Mouse (Mus musculus) lung, embryonic 14.5 days (tissue): Measurements from ENCODE around the gene Arglu1. TPM values are rescaled to one million over a fixed set of nuclear protein-coding genes. Genes with fewer than 3 reads are reported as not detected.
A peak's percentile ranks its signal among the peaks of the same experiment; 100 is the strongest.

Experiments
- ATAC-seq: fragments of 200-750 bp; cut with Nextera tagmentation; 2 replicates; pipeline ENCODE4 v1.8.0; 2017; ENCODE audit warnings: mild to moderate bottlenecking, moderate TSS enrichment, moderate library complexity; ENCODE audit not compliant: insufficient read depth
- DNase-seq: peaks from one replicate; pipeline ENCODE4 v3.0.0-alpha.2; 2015
- H3K27ac ChIP-seq: fragments of 300-500 bp; sonication (generic); 2 replicates; pipeline ENCODE4 v1.5.1; 2014; ENCODE audit warnings: low read depth, mild to moderate bottlenecking, moderate library complexity
- H3K27me3 ChIP-seq: fragments of 300-500 bp; sonication (generic); 2 replicates; pipeline ENCODE4 v1.6.1; 2014; ENCODE audit warnings: low read length, control low read depth; ENCODE audit not compliant: insufficient read depth
- H3K36me3 ChIP-seq: fragments of 300-500 bp; sonication (generic); 2 replicates; pipeline ENCODE4 v1.6.1; 2014; ENCODE audit warnings: control low read depth; ENCODE audit not compliant: insufficient read depth
- H3K4me1 ChIP-seq: fragments of 300-500 bp; sonication (generic); 2 replicates; pipeline ENCODE4 v1.6.1; 2014; ENCODE audit warnings: antibody characterized with exemption, control low read depth; ENCODE audit not compliant: insufficient read depth
- H3K4me2 ChIP-seq: fragments of 300-500 bp; sonication (generic); 2 replicates; pipeline ENCODE4 v1.6.1; 2014; ENCODE audit warnings: mild to moderate bottlenecking
- H3K4me3 ChIP-seq: fragments of 300-500 bp; sonication (generic); 2 replicates; pipeline ENCODE4 v1.5.1; 2014; ENCODE audit warnings: low read depth, low read length
- H3K9ac ChIP-seq: fragments of 300-500 bp; sonication (generic); 2 replicates; pipeline ENCODE4 v1.6.1; 2014
- H3K9me3 ChIP-seq: fragments of 300-500 bp; sonication (generic); 2 replicates; pipeline ENCODE4 v1.6.1; 2016; ENCODE audit warnings: low read depth, low read length, control low read depth
- CTCF ChIP-seq: IDR thresholded peaks from 2 replicates; pipeline ENCODE4 v1.5.1; 2016; ENCODE audit warnings: antibody characterized with exemption, low read depth
- WGBS: fragments of 180-500 bp; shearing (Covaris S2); extraction: QIAGEN DNeasy Blood & Tissue Kit; methylation state at CpG from one replicate; pipeline ENCODE4 v1.1.7; 2014; 5-methylcytosine and 5-hydroxymethylcytosine counted together
- polyA plus RNA-seq: library from polyadenylated mRNA; unstranded; fragments of >200 nt; fragmentation: Nextera tagmentation; extraction: Ambion mirVana; gene quantifications from 2 replicates; pipeline ENCODE4 v1.2.1, GENCODE M21; 2014

The Arglu1 gene
- polyA plus RNA-seq, 1 experiment from 2014 or later: 164 TPM

- TF ChIP-seq CTCF: no peak
- Histone ChIP-seq H3K9ac (no peak overlapping the region), H3K4me2 (no peak overlapping the region), H3K9me3 (no peaks in the 10 kb centered on the region), H3K27ac (no peak overlapping the region), H3K4me1 (peaks cover under 1% of the 10 kb centered on the region; the same call in 1 of the 2 replicates), H3K27me3 (no peaks in the 10 kb centered on the region), H3K4me3 (no peak overlapping the region), H3K36me3 (peaks cover 4% of the 10 kb centered on the region; the same call in 1 of the 2 replicates)
- ATAC-seq (no peak), DNase-seq (no peak)
- WGBS: 71% methylated on average over 11 of the region's 11 CpGs
Observed at GRCm38 (mm10) chr8:8644160-8644915, 46.0 kb downstream of the Arglu1 start.

- Histone ChIP-seq H3K27me3 (no peaks in the 10 kb centered on the region), H3K9ac (no peak overlapping the region), H3K4me1 (no peaks in the 10 kb centered on the region; the same call in 1 of the 2 replicates), H3K4me2 (no peak overlapping the region), H3K4me3 (no peak overlapping the region), H3K36me3 (peaks cover 25% of the 10 kb centered on the region), H3K9me3 (no peaks in the 10 kb centered on the region), H3K27ac (no peak overlapping the region)
- 37% methylated on average over 4 of the region's 4 CpGs for WGBS
- TF ChIP-seq CTCF: no peak
- ATAC-seq: no peak
- no peak for DNase-seq
Observed at GRCm38 (mm10) chr8:8640264-8640588, 50.1 kb downstream of the Arglu1 start.

GRCm38 (mm10) chr8:8639569-8640263 lies 50.6 kb downstream of the Arglu1 start:
- Histone ChIP-seq H3K27me3 (no peaks in the 10 kb centered on the region), H3K27ac (no peak overlapping the region), H3K4me2 (no peak overlapping the region), H3K9me3 (no peaks in the 10 kb centered on the region), H3K4me3 (no peak overlapping the region), H3K4me1 (no peaks in the 10 kb centered on the region; the same call in 1 of the 2 replicates), H3K36me3 (peaks cover 25% of the 10 kb centered on the region), H3K9ac (no peak overlapping the region)
- ATAC-seq (no peak), DNase-seq (no peak)
- WGBS: 70% methylated on average over 8 of the region's 8 CpGs
- TF ChIP-seq CTCF: no peak

GRCm38 (mm10) chr8:8631394-8631793 lies 58.9 kb downstream of the Arglu1 start:
- ATAC-seq (no peak), DNase-seq (no peak)
- Histone ChIP-seq H3K9me3 (no peaks in the 10 kb centered on the region), H3K27ac (no peak overlapping the region), H3K4me1 (0 out of 2 replicates have a peak, but pooled peaks cover 6% of the 10 kb centered on the region), H3K9ac (no peak overlapping the region), H3K4me2 (no peak overlapping the region), H3K4me3 (no peak overlapping the region), H3K36me3 (peaks cover 47% of the 10 kb centered on the region), H3K27me3 (no peaks in the 10 kb centered on the region)
- 78% methylated on average over 7 of the region's 7 CpGs for WGBS
- no peak for TF ChIP-seq CTCF

GRCm38 (mm10) chr8:8624017-8624416 lies 66.3 kb downstream of the Arglu1 start:
- peak overlapping the region; percentile 24; the same call in 1 of the 2 replicates for H3K27ac ChIP-seq
- H3K9ac ChIP-seq: no peak overlapping the region
- TF ChIP-seq CTCF: no peak
- H3K4me1 ChIP-seq: peaks cover 3% of the 10 kb centered on the region; the same call in 1 of the 2 replicates
- peaks cover 60% of the 10 kb centered on the region for H3K36me3 ChIP-seq
- DNase-seq (no peak), ATAC-seq (no peak)
- H3K4me2 ChIP-seq: no peak overlapping the region
- no peaks in the 10 kb centered on the region for H3K27me3 ChIP-seq
- H3K4me3 ChIP-seq: no peak overlapping the region
- 20% methylated on average over 7 of the region's 7 CpGs for WGBS
- no peaks in the 10 kb centered on the region for H3K9me3 ChIP-seq

GRCm38 (mm10) chr8:8623486-8623885 lies 66.8 kb downstream of the Arglu1 start:
- Histone ChIP-seq H3K27me3 (no peaks in the 10 kb centered on the region), H3K9ac (no peak overlapping the region), H3K4me3 (no peak overlapping the region), H3K36me3 (peaks cover 63% of the 10 kb centered on the region), H3K4me1 (peaks cover 3% of the 10 kb centered on the region; the same call in 1 of the 2 replicates), H3K27ac (peak overlapping the region; percentile 24; the same call in 1 of the 2 replicates), H3K9me3 (no peaks in the 10 kb centered on the region), H3K4me2 (no peak overlapping the region)
- ATAC-seq: peak; percentile 48; the same call in 1 of the 2 replicates
- 41% methylated on average over 8 of the region's 8 CpGs for WGBS
- DNase-seq: peak; percentile 72
- TF ChIP-seq CTCF: no peak

- H3K9me3 ChIP-seq: no peaks in the 10 kb centered on the region
- DNase-seq (no peak), ATAC-seq (no peak)
- no peak for TF ChIP-seq CTCF
- 87% methylated on average over 3 of the region's 3 CpGs for WGBS
- no peaks in the 10 kb centered on the region for H3K27me3 ChIP-seq
- H3K4me3 ChIP-seq: no peak overlapping the region
- peaks cover 67% of the 10 kb centered on the region for H3K36me3 ChIP-seq
- H3K4me2 ChIP-seq: no peak overlapping the region
- H3K27ac ChIP-seq: no peak overlapping the region
- H3K9ac ChIP-seq: no peak overlapping the region
- peaks cover 3% of the 10 kb centered on the region; the same call in 1 of the 2 replicates for H3K4me1 ChIP-seq
Observed at GRCm38 (mm10) chr8:8622476-8622875, 67.8 kb downstream of the Arglu1 start.
